Mouse (Mus musculus): Measurements from ENCODE around the gene Zfp809. TPM values are rescaled to one million over a fixed set of nuclear protein-coding genes. Genes with fewer than 3 reads are reported as not detected.

Zfp809 gene
- polyA plus RNA-seq, 1 experiment from 2014 or later, result 9.0 TPM

- 98% methylated on average over 4 of the region's 4 CpGs for WGBS
- no peak overlapping the region for H3K9ac ChIP-seq
- no peak overlapping the region for H3K4me2 ChIP-seq
- no peak for ATAC-seq (ENCODE audit: low FRiP score)
- peaks cover 83% of the 10 kb centered on the region for H3K9me3 ChIP-seq
- H3K36me3 ChIP-seq, result peaks cover 92% of the 10 kb centered on the region
- H3K4me1 ChIP-seq (replicated peaks), result no peaks in the 10 kb centered on the region
- H3K27ac ChIP-seq, result no peak overlapping the region
- H3K27me3 ChIP-seq, result no peaks in the 10 kb centered on the region
- H3K4me3 ChIP-seq, result no peak overlapping the region; the same call in 1 of the 2 replicates
These were observed 53.2 kb downstream of the Zfp809 start for GRCm38 (mm10) chr9:22278733-22279132.

Other genes with a start within 250 kb of the Zfp809 start
- gene Rgl3, start 236.3 kb upstream of the Zfp809 start, polyA plus RNA-seq (2015; fragmentation: Nextera tagmentation; extraction: Ambion mirVana), result 1.1 TPM in 2 replicates
- 4.1 and 4.4 TPM in 2 replicates for gene Ccdc151, start 223.1 kb upstream of the Zfp809 start, polyA plus RNA-seq (2015; fragmentation: Nextera tagmentation; extraction: Ambion mirVana)
- 99.3 and 101 TPM in 2 replicates for gene Prkcsh, start 222.9 kb upstream of the Zfp809 start, polyA plus RNA-seq (2015; fragmentation: Nextera tagmentation; extraction: Ambion mirVana)
- 80.6 and 81.7 TPM in 2 replicates for gene Elavl3, start 173.7 kb upstream of the Zfp809 start, polyA plus RNA-seq (2015; fragmentation: Nextera tagmentation; extraction: Ambion mirVana)
- gene Gm49318, start 154.5 kb upstream of the Zfp809 start, polyA plus RNA-seq (2015; fragmentation: Nextera tagmentation; extraction: Ambion mirVana), result not detected in 2 replicates
- 17.7 and 19.5 TPM in 2 replicates for gene Zfp653, start 154.3 kb upstream of the Zfp809 start, polyA plus RNA-seq (2015; fragmentation: Nextera tagmentation; extraction: Ambion mirVana)
- gene Ecsit, start 140.3 kb upstream of the Zfp809 start, polyA plus RNA-seq (2015; fragmentation: Nextera tagmentation; extraction: Ambion mirVana), result 53.5 and 56.5 TPM in 2 replicates
- 1.4 and 4.5 TPM in 2 replicates for gene Cnn1, start 126.5 kb upstream of the Zfp809 start, polyA plus RNA-seq (2015; fragmentation: Nextera tagmentation; extraction: Ambion mirVana)
- 179 and 185 TPM in 2 replicates for gene Elof1, start 108.5 kb upstream of the Zfp809 start, polyA plus RNA-seq (2015; fragmentation: Nextera tagmentation; extraction: Ambion mirVana)
- 0.82 and 0.98 TPM in 2 replicates for gene Acp5, start 90.0 kb upstream of the Zfp809 start, polyA plus RNA-seq (2015; fragmentation: Nextera tagmentation; extraction: Ambion mirVana)
- 81.3 and 88.2 TPM in 2 replicates for gene Pigyl, start 68.9 kb upstream of the Zfp809 start, polyA plus RNA-seq (2015; fragmentation: Nextera tagmentation; extraction: Ambion mirVana)
- gene Zfp872, start 37.6 kb upstream of the Zfp809 start, polyA plus RNA-seq (2015; fragmentation: Nextera tagmentation; extraction: Ambion mirVana), result 0.17 TPM in 1 of 2 replicates, not detected in the other
- 7.5 and 7.6 TPM in 2 replicates for gene Zfp599, start 34.2 kb downstream of the Zfp809 start, polyA plus RNA-seq (2015; fragmentation: Nextera tagmentation; extraction: Ambion mirVana)
- gene Zfp810, start 81.9 kb downstream of the Zfp809 start, polyA plus RNA-seq (2015; fragmentation: Nextera tagmentation; extraction: Ambion mirVana), result 36.0 and 40.6 TPM in 2 replicates
- gene Anln, start 163.5 kb downstream of the Zfp809 start, polyA plus RNA-seq (2015; fragmentation: Nextera tagmentation; extraction: Ambion mirVana), result 5.8 and 7.0 TPM in 2 replicates
- 8.8 and 9.1 TPM in 2 replicates for gene 9530077C05Rik, start 185.8 kb downstream of the Zfp809 start, polyA plus RNA-seq (2015; fragmentation: Nextera tagmentation; extraction: Ambion mirVana)
- not detected in 2 replicates for gene Gm17545, start 228.6 kb downstream of the Zfp809 start, polyA plus RNA-seq (2015; fragmentation: Nextera tagmentation; extraction: Ambion mirVana)
- gene Rp9, start 244.0 kb downstream of the Zfp809 start, polyA plus RNA-seq (2015; fragmentation: Nextera tagmentation; extraction: Ambion mirVana), result 58.1 and 59.2 TPM in 2 replicates

Measured in hindbrain, embryonic 13.5 days (tissue).